In the genomic region with DNA sequence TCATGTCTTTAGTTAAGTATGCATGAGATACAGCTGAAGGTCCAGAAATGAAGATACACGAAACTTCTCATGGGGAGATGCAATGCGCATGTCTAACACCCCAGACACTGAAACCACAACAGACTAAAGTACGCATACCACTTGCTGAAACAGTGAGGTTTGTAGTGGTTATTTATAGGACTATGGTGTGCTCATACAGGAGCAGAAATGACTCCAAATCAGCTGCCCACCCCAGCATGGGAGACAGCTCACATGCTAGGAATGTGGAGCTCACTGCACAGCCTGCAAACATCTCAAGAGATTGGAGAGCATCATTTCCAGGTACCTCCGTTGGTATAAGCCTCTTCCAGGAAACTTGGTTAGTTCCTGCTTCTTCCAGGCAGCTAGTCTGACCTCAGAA, we compare ENCODE assay signal across 22 mouse cellular contexts.
"Had no signal": no experiment of that assay in that cellular context is flagged by ENCODE, and none has a peak within 500 bp of the region (broad histone marks: within the 10 kb centered on the region; RNA-seq: fewer than 3 reads in every experiment).

No protein-coding gene starts in this region.

- DNase-seq: gastrocnemius, adult 2 months; gastrocnemius, postnatal 10 days; gastrocnemius, postnatal 25 days; heart, adult 2 months; heart, postnatal 10 days; heart, postnatal 4 days; kidney, adult 18-20 months; kidney, adult 8-10 months; kidney, postnatal 14 days; kidney, postnatal 36 days; liver; liver, embryonic 13.5 days had no signal

- H3K4me3 ChIP-seq: gastrocnemius, adult 2 months; heart, adult 2 months; heart, embryonic 12.5 days; hindbrain, embryonic 10.5 days; hindbrain, embryonic 12.5 days; intestine, embryonic 15.5 days; left cerebral cortex, adult 2 months; limb, embryonic 10.5 days; limb, embryonic 12.5 days; liver, embryonic 13.5 days; liver, embryonic 15.5 days had no signal

- H3K4me1 ChIP-seq: heart, embryonic 12.5 days; hindbrain, embryonic 12.5 days; intestine, embryonic 15.5 days; limb, embryonic 10.5 days; limb, embryonic 12.5 days; liver, embryonic 13.5 days; liver, embryonic 15.5 days had no signal

- H3K27ac ChIP-seq: gastrocnemius, adult 2 months; heart, adult 2 months; hindbrain, embryonic 10.5 days; hindbrain, embryonic 12.5 days; hindbrain, embryonic 14.5 days; intestine, embryonic 15.5 days; kidney, postnatal 0 days; left cerebral cortex, adult 2 months; limb, embryonic 10.5 days; limb, embryonic 12.5 days; liver, embryonic 13.5 days; liver, embryonic 15.5 days had no signal

- H3K9me3 ChIP-seq: hindbrain, embryonic 10.5 days; hindbrain, embryonic 12.5 days; intestine, embryonic 15.5 days; limb, embryonic 10.5 days; liver, embryonic 13.5 days; liver, embryonic 15.5 days had no signal

- H3K27me3 ChIP-seq: hindbrain, embryonic 12.5 days; limb, embryonic 12.5 days; liver, embryonic 13.5 days; liver, embryonic 15.5 days had no signal

- H3K36me3 ChIP-seq: heart, embryonic 12.5 days; hindbrain, embryonic 10.5 days; hindbrain, embryonic 12.5 days; intestine, embryonic 15.5 days; limb, embryonic 10.5 days; limb, embryonic 12.5 days; liver, embryonic 13.5 days; liver, embryonic 15.5 days had no signal
